Mouse (Mus musculus) heart, embryonic 11.5 days (tissue): Measurements from ENCODE around the gene Samd4. TPM values are rescaled to one million over a fixed set of nuclear protein-coding genes. Genes with fewer than 3 reads are reported as not detected.
A peak's percentile ranks its signal among the peaks of the same experiment; 100 is the strongest.

Experiments used
- ATAC-seq: fragments of 200-750 bp; cut with Nextera tagmentation; replicated peaks from 2 replicates; pipeline ENCODE4 v1.8.0; 2017; ENCODE audit warnings: moderate library complexity; ENCODE audit not compliant: insufficient number of reproducible peaks, low FRiP score, low TSS enrichment
- H3K27ac ChIP-seq: fragments of 300-500 bp; sonication (generic); 2 replicates; pipeline ENCODE4 v1.5.1; 2014; ENCODE audit warnings: mild to moderate bottlenecking, low read depth, low read length
- H3K27me3 ChIP-seq: fragments of 300-500 bp; sonication (generic); 2 replicates; pipeline ENCODE4 v1.6.1; 2014; ENCODE audit warnings: mild to moderate bottlenecking, low read length, mixed read lengths; ENCODE audit not compliant: control insufficient read depth, insufficient read depth
- H3K36me3 ChIP-seq: fragments of 300-500 bp; sonication (generic); 2 replicates; pipeline ENCODE4 v1.6.1; 2014; ENCODE audit warnings: mild to moderate bottlenecking, low read length, moderate library complexity, mixed read lengths; ENCODE audit not compliant: control insufficient read depth, insufficient read depth
- H3K4me1 ChIP-seq: fragments of 300-500 bp; sonication (generic); 2 replicates; pipeline ENCODE4 v1.6.1; 2014; ENCODE audit warnings: low read length; ENCODE audit not compliant: control insufficient read depth, insufficient read depth
- H3K4me2 ChIP-seq: fragments of 300-500 bp; sonication (generic); 2 replicates; pipeline ENCODE4 v1.6.1; 2014; ENCODE audit warnings: mild to moderate bottlenecking, moderate library complexity
- H3K4me3 ChIP-seq: fragments of 300-500 bp; sonication (generic); 2 replicates; pipeline ENCODE4 v1.5.1; 2014; ENCODE audit warnings: low read depth, low read length
- H3K9ac ChIP-seq: fragments of 300-500 bp; sonication (generic); 2 replicates; pipeline ENCODE4 v1.6.1; 2014; ENCODE audit warnings: mild to moderate bottlenecking, low read depth, low read length, moderate library complexity
- H3K9me3 ChIP-seq: fragments of 300-500 bp; sonication (generic); replicated peaks from 2 replicates; pipeline ENCODE4 v1.6.1; 2016; ENCODE audit warnings: low read length; ENCODE audit not compliant: control insufficient read depth
- WGBS: fragments of 180-500 bp; shearing (Covaris S2); extraction: QIAGEN DNeasy Blood & Tissue Kit; methylation state at CpG from one replicate; pipeline ENCODE4 v1.1.7; 2014; ENCODE audit not compliant: insufficient replicate concordance; 5-methylcytosine and 5-hydroxymethylcytosine counted together
- polyA plus RNA-seq: library from polyadenylated mRNA; unstranded; fragments of >200 nt; fragmentation: Nextera tagmentation; extraction: Ambion mirVana; gene quantifications from 2 replicates; pipeline ENCODE4 v1.2.1, GENCODE M21; 2014

Gene Samd4
- polyA plus RNA-seq, 1 experiment from 2014 or later = 13.1 TPM

GRCm38 (mm10) chr14:47083311-47083710 lies 200.7 kb downstream of the Samd4 start:
- Histone ChIP-seq H3K9ac (no peak overlapping the region), H3K27ac (peak overlapping the region; percentile 75)

DNA sequence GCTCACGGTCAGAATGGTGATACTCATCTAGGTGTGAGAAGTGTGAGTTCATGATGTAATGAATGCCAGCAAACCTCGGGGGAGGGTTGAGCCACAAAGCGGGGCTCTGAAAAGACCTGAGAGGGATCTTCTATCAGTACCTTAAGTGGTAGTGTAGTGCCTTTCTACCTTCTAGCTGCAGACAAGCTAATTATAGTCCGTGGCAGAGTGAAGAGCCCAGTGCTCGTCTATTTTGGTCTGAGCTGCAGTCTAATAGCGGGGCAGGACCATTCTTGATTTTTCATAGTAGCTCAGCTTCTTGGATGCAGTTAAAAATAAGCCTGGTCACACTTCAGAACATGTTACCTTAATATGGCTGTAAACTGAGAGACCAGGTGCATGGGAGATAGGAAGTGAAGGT lies 201.2 kb downstream of the Samd4 start:
- Histone ChIP-seq H3K9ac (no peak overlapping the region), H3K27ac (peak overlapping the region; percentile 75), H3K9me3 (no peaks in the 10 kb centered on the region), H3K27me3 (no peaks in the 10 kb centered on the region), H3K4me3 (no peak overlapping the region), H3K4me2 (peak overlapping the region; percentile 17; the same call in 1 of the 2 replicates), H3K4me1 (peaks cover 49% of the 10 kb centered on the region), H3K36me3 (no peaks in the 10 kb centered on the region; the same call in 1 of the 2 replicates)
- 47% methylated on average over 6 of the region's 6 CpGs for WGBS
- peak; percentile 28; the same call in 1 of the 2 replicates for ATAC-seq

More at GRCm38 (mm10) chr14:47083311-47083710, 200.7 kb downstream of the Samd4 start:
- WGBS = 49% methylated on average over 9 of the region's 9 CpGs
- no peaks in the 10 kb centered on the region for H3K27me3 ChIP-seq
- no peaks in the 10 kb centered on the region for H3K9me3 ChIP-seq
- ATAC-seq = no peak
- H3K4me3 ChIP-seq = no peak overlapping the region
- H3K4me1 ChIP-seq = peaks cover 50% of the 10 kb centered on the region
- peak overlapping the region; percentile 17; the same call in 1 of the 2 replicates for H3K4me2 ChIP-seq
- peaks cover 2% of the 10 kb centered on the region; the same call in 1 of the 2 replicates for H3K36me3 ChIP-seq

- no peak overlapping the region for H3K4me3 ChIP-seq
- H3K27me3 ChIP-seq = no peaks in the 10 kb centered on the region
- peaks cover 50% of the 10 kb centered on the region for H3K4me1 ChIP-seq
- no peak overlapping the region for H3K9ac ChIP-seq
- ATAC-seq = no peak
- H3K9me3 ChIP-seq = no peaks in the 10 kb centered on the region
- H3K4me2 ChIP-seq = no peak overlapping the region
- peak overlapping the region; percentile 75 for H3K27ac ChIP-seq
- H3K36me3 ChIP-seq = no peaks in the 10 kb centered on the region
- WGBS = 80% methylated on average over 2 of the region's 2 CpGs
Measured at GRCm38 (mm10) chr14:47084686-47085085, 202.0 kb downstream of the Samd4 start.

GRCm38 (mm10) chr14:47086123-47086522 lies 203.5 kb downstream of the Samd4 start:
- no peak overlapping the region for H3K27ac ChIP-seq
- H3K9ac ChIP-seq = no peak overlapping the region
- WGBS = 46% methylated on average over 3 of the region's 3 CpGs

DNA sequence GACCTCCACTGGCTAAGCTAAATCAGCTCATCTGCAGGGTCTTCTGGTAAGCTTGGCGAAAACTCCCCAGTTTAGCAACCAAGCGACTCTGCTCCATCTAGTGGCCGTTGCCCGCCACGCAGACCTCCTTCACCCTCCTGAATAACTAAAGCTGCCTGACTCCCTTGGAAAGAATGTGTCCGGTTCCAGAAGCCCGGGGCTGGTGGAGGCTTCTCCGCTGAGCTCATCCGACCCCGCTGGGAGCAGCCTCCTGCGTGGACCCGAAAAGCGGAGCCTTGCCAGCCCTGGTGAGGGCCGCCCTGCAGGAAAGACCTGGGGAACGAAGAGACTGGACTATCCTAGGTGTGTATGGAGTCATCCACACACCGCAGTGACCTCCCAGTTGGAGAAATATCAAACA lies 204.1 kb downstream of the Samd4 start:
- 2% methylated on average over 16 of the region's 16 CpGs for WGBS
- Histone ChIP-seq H3K4me1 (peaks cover 54% of the 10 kb centered on the region), H3K27ac (peak overlapping the region; percentile 18), H3K4me3 (peak overlapping the region; percentile 0; the same call in 1 of the 2 replicates), H3K9ac (peak overlapping the region; percentile 1; the same call in 1 of the 2 replicates), H3K36me3 (no peaks in the 10 kb centered on the region), H3K9me3 (no peaks in the 10 kb centered on the region), H3K4me2 (peak overlapping the region; percentile 52), H3K27me3 (no peaks in the 10 kb centered on the region)
- ATAC-seq = peak; percentile 57; the same call in 1 of the 2 replicates

More at GRCm38 (mm10) chr14:47086123-47086522, 203.5 kb downstream of the Samd4 start:
- H3K36me3 ChIP-seq = no peaks in the 10 kb centered on the region
- H3K4me2 ChIP-seq = no peak overlapping the region
- peaks cover 54% of the 10 kb centered on the region for H3K4me1 ChIP-seq
- no peak for ATAC-seq
- no peaks in the 10 kb centered on the region for H3K9me3 ChIP-seq
- H3K27me3 ChIP-seq = no peaks in the 10 kb centered on the region
- H3K4me3 ChIP-seq = no peak overlapping the region

DNA sequence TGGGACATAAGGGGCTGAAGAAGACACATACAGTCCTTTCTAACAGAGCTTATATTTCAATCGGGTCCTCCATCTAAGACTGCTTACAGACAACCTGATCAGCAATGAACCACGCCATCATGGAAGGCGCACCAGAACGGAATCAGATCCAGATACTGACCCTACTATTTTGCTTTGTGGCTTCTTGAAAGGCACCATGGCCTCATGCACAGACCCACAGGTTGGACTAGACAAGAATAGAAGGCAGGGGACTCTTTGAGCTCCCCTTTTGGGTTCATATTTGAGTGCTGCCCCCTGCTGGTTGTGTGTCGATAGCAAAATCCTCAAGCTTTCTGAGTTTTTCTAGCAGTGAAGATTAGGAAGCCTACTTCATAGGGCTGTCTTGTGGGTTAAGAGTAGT lies 204.5 kb downstream of the Samd4 start:
- H3K27me3 ChIP-seq = no peaks in the 10 kb centered on the region
- no peaks in the 10 kb centered on the region for H3K9me3 ChIP-seq
- 30% methylated on average over 5 of the region's 5 CpGs for WGBS
- no peaks in the 10 kb centered on the region for H3K36me3 ChIP-seq
- peak overlapping the region; percentile 82 for H3K27ac ChIP-seq
- peaks cover 54% of the 10 kb centered on the region for H3K4me1 ChIP-seq
- H3K4me2 ChIP-seq = peak overlapping the region; percentile 52
- no peak for ATAC-seq
- H3K9ac ChIP-seq = peak overlapping the region; percentile 1; the same call in 1 of the 2 replicates
- no peak overlapping the region; the same call in 1 of the 2 replicates for H3K4me3 ChIP-seq

- Histone ChIP-seq H3K9ac (peak overlapping the region; percentile 48; the same call in 1 of the 2 replicates), H3K27me3 (no peaks in the 10 kb centered on the region), H3K4me1 (peaks cover 50% of the 10 kb centered on the region), H3K36me3 (no peaks in the 10 kb centered on the region), H3K4me2 (no peak overlapping the region; the same call in 1 of the 2 replicates), H3K9me3 (no peaks in the 10 kb centered on the region), H3K27ac (peak overlapping the region; percentile 82), H3K4me3 (no peak overlapping the region)
- ATAC-seq = no peak
- 54% methylated on average over 12 of the region's 12 CpGs for WGBS
Measured at GRCm38 (mm10) chr14:47087669-47088250, 205.1 kb downstream of the Samd4 start.

DNA sequence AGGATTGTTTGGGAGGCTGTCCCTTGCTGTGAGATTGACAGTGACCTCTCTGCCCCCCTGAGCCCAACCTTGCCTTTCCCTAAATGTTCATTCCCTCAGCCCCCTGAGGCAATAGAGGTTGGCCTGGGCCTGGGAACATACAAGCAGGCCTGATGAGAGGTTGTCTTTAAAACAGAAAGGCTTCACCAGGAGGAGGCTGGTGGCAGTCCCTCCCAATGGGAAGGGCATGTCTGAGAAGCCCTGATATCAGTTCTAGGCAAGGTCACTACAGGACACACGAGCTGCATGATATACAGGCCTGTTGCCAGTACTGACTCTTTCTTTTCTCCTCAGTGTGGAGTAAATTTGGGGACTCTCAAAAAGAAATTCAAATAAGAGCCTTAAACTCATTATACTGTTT lies 205.7 kb downstream of the Samd4 start:
- no peak for ATAC-seq
- H3K27ac ChIP-seq = peak overlapping the region; percentile 82
- H3K4me1 ChIP-seq = peaks cover 44% of the 10 kb centered on the region

More for the DNA sequence above, 205.7 kb downstream of the Samd4 start:
- Histone ChIP-seq H3K27me3 (no peaks in the 10 kb centered on the region), H3K9me3 (no peaks in the 10 kb centered on the region), H3K4me2 (no peak overlapping the region; the same call in 1 of the 2 replicates), H3K4me3 (no peak overlapping the region), H3K36me3 (no peaks in the 10 kb centered on the region), H3K9ac (no peak overlapping the region)
- WGBS = 9% methylated on average over 1 of the region's 1 CpGs
